Mouse (Mus musculus) forebrain, embryonic 14.5 days (tissue): Measurements from ENCODE around the gene Serpina3m. TPM values are rescaled to one million over a fixed set of nuclear protein-coding genes. Genes with fewer than 3 reads are reported as not detected.
A peak's percentile ranks its signal among the peaks of the same experiment; 100 is the strongest.

ENCODE experiments used
- ATAC-seq: fragments of 200-750 bp; cut with Nextera tagmentation; 2 replicates; pipeline ENCODE4 v1.8.0; 2017; ENCODE audit warnings: mild to moderate bottlenecking, moderate library complexity
- DNase-seq: peaks from one replicate; pipeline ENCODE4 v3.0.0-alpha.2; 2015; ENCODE audit warnings: low spot score
- H3K27ac ChIP-seq: fragments of 300-500 bp; sonication (generic); 2 replicates; pipeline ENCODE4 v1.5.1; 2014; ENCODE audit warnings: low read depth, mild to moderate bottlenecking, control low read depth, low read length, moderate library complexity
- H3K27me3 ChIP-seq: fragments of 300-500 bp; sonication (generic); replicated peaks from 2 replicates; pipeline ENCODE4 v1.6.1; 2014; ENCODE audit warnings: low read length, control low read depth, mixed read lengths; ENCODE audit not compliant: control insufficient read depth, insufficient read depth
- H3K36me3 ChIP-seq: fragments of 300-500 bp; sonication (generic); 2 replicates; pipeline ENCODE4 v1.6.1; 2014; ENCODE audit warnings: low read length, control low read depth; ENCODE audit not compliant: control insufficient read depth, insufficient read depth
- H3K4me1 ChIP-seq: fragments of 300-500 bp; sonication (generic); 2 replicates; pipeline ENCODE4 v1.6.1; 2014; ENCODE audit warnings: antibody characterized with exemption, low read length, control low read depth; ENCODE audit not compliant: control insufficient read depth, insufficient read depth
- H3K4me2 ChIP-seq: fragments of 300-500 bp; sonication (generic); 2 replicates; pipeline ENCODE4 v1.6.1; 2014; ENCODE audit warnings: mild to moderate bottlenecking, control low read depth, low read length
- H3K4me3 ChIP-seq: fragments of 300-500 bp; sonication (generic); 2 replicates; pipeline ENCODE4 v1.5.1; 2014; ENCODE audit warnings: low read depth, low read length, control low read depth
- H3K9ac ChIP-seq: fragments of 300-500 bp; sonication (generic); 2 replicates; pipeline ENCODE4 v1.6.1; 2014; ENCODE audit warnings: mild to moderate bottlenecking, low read length, control low read depth, moderate library complexity
- H3K9me3 ChIP-seq: fragments of 300-500 bp; sonication (generic); replicated peaks from 2 replicates; pipeline ENCODE4 v1.6.1; 2016; ENCODE audit warnings: low read length, control low read depth, mixed read lengths; ENCODE audit not compliant: control insufficient read depth
- WGBS: fragments of 180-500 bp; shearing (Covaris S2); extraction: QIAGEN DNeasy Blood & Tissue Kit; methylation state at CpG from one replicate; pipeline ENCODE4 v1.1.7; 2014; 5-methylcytosine and 5-hydroxymethylcytosine counted together
- polyA plus RNA-seq: library from polyadenylated mRNA; unstranded; fragments of >200 nt; fragmentation: Nextera tagmentation; extraction: Ambion mirVana; gene quantifications from 2 replicates; pipeline ENCODE4 v1.2.1, GENCODE M21; 2014

Serpina3m gene
- polyA plus RNA-seq, 1 experiment from 2014 or later, result not detected

DNA sequence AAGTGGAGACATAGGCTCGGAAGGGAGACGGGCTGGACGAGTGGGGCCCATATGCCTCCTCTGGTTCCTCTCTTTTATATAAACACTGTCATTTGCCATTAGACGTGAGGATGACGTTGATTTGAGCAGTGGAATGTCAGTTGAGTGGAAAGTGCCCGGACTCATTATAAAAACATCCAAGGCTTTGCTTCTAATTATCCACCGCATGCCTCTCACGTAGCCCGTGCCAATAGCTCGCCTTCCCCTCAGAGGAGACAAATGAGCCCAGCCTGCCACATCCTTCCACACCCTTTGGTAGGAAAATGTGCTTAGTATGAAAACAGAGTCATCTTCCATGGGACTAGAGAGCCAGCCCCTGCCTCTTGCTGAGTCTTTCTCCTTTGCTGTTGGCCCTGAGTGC lies 93.1 kb downstream of the Serpina3m start:
- Histone ChIP-seq H3K9ac (no peak overlapping the region), H3K4me2 (no peak overlapping the region), H3K4me3 (no peak overlapping the region), H3K27me3 (no peaks in the 10 kb centered on the region), H3K9me3 (no peaks in the 10 kb centered on the region), H3K27ac (no peak overlapping the region), H3K36me3 (no peaks in the 10 kb centered on the region), H3K4me1 (no peaks in the 10 kb centered on the region)
- WGBS, result 34% methylated on average over 10 of the region's 10 CpGs
- ATAC-seq (peak; percentile 27; the same call in 1 of the 2 replicates), DNase-seq (peak; percentile 55)

GRCm38 (mm10) chr12:104433214-104433613 lies 94.9 kb downstream of the Serpina3m start:
- Histone ChIP-seq H3K27me3 (no peaks in the 10 kb centered on the region), H3K36me3 (no peaks in the 10 kb centered on the region), H3K27ac (no peak overlapping the region), H3K4me2 (no peak overlapping the region), H3K9me3 (no peaks in the 10 kb centered on the region), H3K4me1 (no peaks in the 10 kb centered on the region), H3K9ac (no peak overlapping the region), H3K4me3 (no peak overlapping the region)
- ATAC-seq, result no peak
- DNase-seq, result no peak
- WGBS, result 8% methylated on average over 7 of the region's 7 CpGs

- H3K27ac ChIP-seq, result no peak overlapping the region
- no peak for ATAC-seq
Observed at GRCm38 (mm10) chr12:104433951-104434735, 95.9 kb downstream of the Serpina3m start.

GRCm38 (mm10) chr12:104440087-104440760 lies 101.9 kb downstream of the Serpina3m start:
- ATAC-seq, result peak; percentile 79
- peak; percentile 87 for DNase-seq
- Histone ChIP-seq H3K27ac (no peak overlapping the region), H3K9ac (peak overlapping the region; percentile 18; the same call in 1 of the 2 replicates), H3K9me3 (no peaks in the 10 kb centered on the region), H3K4me3 (no peak overlapping the region), H3K27me3 (no peaks in the 10 kb centered on the region), H3K36me3 (no peaks in the 10 kb centered on the region), H3K4me2 (no peak overlapping the region), H3K4me1 (no peaks in the 10 kb centered on the region)
- 10% methylated on average over 22 of the region's 22 CpGs for WGBS

More at GRCm38 (mm10) chr12:104433951-104434735, 95.9 kb downstream of the Serpina3m start:
- no peak overlapping the region for H3K4me3 ChIP-seq
- H3K27me3 ChIP-seq, result no peaks in the 10 kb centered on the region
- no peaks in the 10 kb centered on the region for H3K9me3 ChIP-seq
- no peak overlapping the region for H3K4me2 ChIP-seq
- 77% methylated on average over 20 of the region's 20 CpGs for WGBS
- no peaks in the 10 kb centered on the region for H3K36me3 ChIP-seq
- H3K4me1 ChIP-seq, result no peaks in the 10 kb centered on the region
- H3K9ac ChIP-seq, result no peak overlapping the region
- DNase-seq, result no peak

DNA sequence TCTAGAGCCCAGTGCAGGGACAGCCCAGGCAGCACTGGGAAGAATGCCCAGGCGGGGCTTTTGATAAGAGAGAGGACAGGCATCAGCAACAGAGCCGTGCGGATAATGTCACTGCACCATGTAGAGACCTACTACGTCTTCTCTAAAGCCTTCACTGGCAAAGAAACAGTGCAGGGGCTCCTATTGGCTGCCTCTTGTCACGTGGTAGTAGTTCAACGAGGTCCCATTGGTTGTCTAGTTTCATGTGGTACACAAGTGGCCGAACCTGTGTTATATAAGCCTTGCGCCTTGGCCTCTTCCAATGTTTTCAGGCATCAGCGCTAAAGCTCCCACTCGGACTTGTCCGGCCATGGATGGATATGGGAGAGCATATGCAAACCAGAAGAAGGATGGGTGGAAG lies 105.4 kb downstream of the Serpina3m start:
- Histone ChIP-seq H3K4me2 (no peak overlapping the region), H3K4me1 (no peaks in the 10 kb centered on the region), H3K9ac (no peak overlapping the region), H3K9me3 (no peaks in the 10 kb centered on the region), H3K4me3 (no peak overlapping the region), H3K27ac (no peak overlapping the region), H3K36me3 (no peaks in the 10 kb centered on the region), H3K27me3 (no peaks in the 10 kb centered on the region)
- DNase-seq (no peak), ATAC-seq (no peak)
- 89% methylated on average over 11 of the region's 11 CpGs for WGBS

Other genes with a start within 250 kb of the Serpina3m start
- gene Serpina5, start 237.4 kb upstream of the Serpina3m start, polyA plus RNA-seq, result not detected in 2 replicates
- not detected in 2 replicates for gene Serpina3a, start 225.8 kb upstream of the Serpina3m start, polyA plus RNA-seq
- gene Serpina3b, start 210.5 kb upstream of the Serpina3m start, polyA plus RNA-seq, result not detected in 2 replicates
- gene Serpina3c, start 184.6 kb upstream of the Serpina3m start, polyA plus RNA-seq, result not detected in 2 replicates
- gene Serpina3f, start 123.9 kb upstream of the Serpina3m start, polyA plus RNA-seq, result 0.39 and 0.45 TPM in 2 replicates
- gene Serpina3g, start 102.2 kb upstream of the Serpina3m start, polyA plus RNA-seq, result 0.24 and 0.26 TPM in 2 replicates
- not detected in 2 replicates for gene Serpina3i, start 75.4 kb upstream of the Serpina3m start, polyA plus RNA-seq
- gene Serpina3j, start 23.9 kb upstream of the Serpina3m start, polyA plus RNA-seq, result not detected in 2 replicates
- gene Serpina3k, start within 50 bp of the Serpina3m start, polyA plus RNA-seq, result not detected in 2 replicates
- gene Serpina3n, start 68.2 kb downstream of the Serpina3m start, polyA plus RNA-seq, result 0.10 TPM in 1 of 2 replicates, not detected in the other
- 0.40 and 0.50 TPM in 2 replicates for gene Gsc, start 134.8 kb downstream of the Serpina3m start, polyA plus RNA-seq